Mouse (Mus musculus) cerebellum, adult 2 months (tissue): ENCODE measurements at regions not wholly inside any gene's neighbourhood (a gene's known extent, or its start where the extent isn't known, plus 50 kb on each side); places are given as distances from the start of the nearest gene placed in this dataset.
A peak's percentile ranks its signal among the peaks of the same experiment; 100 is the strongest.

Experiments used
- CTCF ChIP-seq: fragments of 200-500 bp; IDR thresholded peaks from 2 replicates; pipeline ENCODE4 v1.5.1; 2011; ENCODE audit warnings: low read depth, mild to moderate bottlenecking, control low read depth, low read length, moderate library complexity, borderline replicate concordance; ENCODE audit not compliant: insufficient read depth
- POLR2A ChIP-seq: fragments of 200-500 bp; IDR thresholded peaks from 2 replicates; pipeline ENCODE4 v1.6.1; 2011; ENCODE audit warnings: low read length, control low read depth, borderline replicate concordance; ENCODE audit not compliant: insufficient read depth

DNA sequence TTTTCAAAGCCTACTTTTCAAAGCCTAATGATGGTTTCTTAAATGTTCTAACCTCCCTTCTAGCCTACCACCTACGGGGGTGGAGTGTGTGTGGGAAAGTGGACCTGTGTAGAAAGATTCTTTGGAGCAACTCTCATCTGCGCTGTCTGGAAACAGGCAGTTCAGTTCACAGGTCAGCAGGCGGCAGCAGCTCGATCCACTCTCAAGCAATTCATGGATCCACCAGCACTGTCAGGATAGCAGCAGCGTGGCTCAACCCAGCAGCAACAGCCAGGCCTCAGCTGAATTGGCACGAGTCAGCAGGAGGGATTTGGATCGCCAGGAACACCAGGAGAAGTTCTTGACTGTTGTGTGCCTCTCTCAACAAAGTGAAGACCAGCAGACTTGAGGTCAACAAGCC, 53.1 kb upstream of the Lemd2 start:
- TF ChIP-seq CTCF: peak; percentile 50
- TF ChIP-seq POLR2A: no peak
